Mouse (Mus musculus) ovary, adult 18-20 months (tissue): ENCODE measurements around the gene Micu2.
A peak's percentile ranks its signal among the peaks of the same experiment; 100 is the strongest.
"Not testable (repeated sequence)": the region's sequence is repeated elsewhere in the genome, so short reads cannot be mapped to it uniquely, and the experiment has no call there.

Experiments used
- DNase-seq: peaks from one replicate; pipeline ENCODE4 v3.0.0; 2022; ENCODE audit warnings: low spot score, mixed read lengths

Gene Micu2

GRCm38 (mm10) chr14:57961861-57962260 is 37.2 kb downstream of the Micu2 start:
- no peak for DNase-seq

- no peak for DNase-seq
Observed at GRCm38 (mm10) chr14:57951089-57951488, 48.0 kb downstream of the Micu2 start.

- DNase-seq, result no peak
Observed at GRCm38 (mm10) chr14:57945834-57946233, 53.2 kb downstream of the Micu2 start.

GRCm38 (mm10) chr14:57937297-57937696 is 61.8 kb downstream of the Micu2 start:
- no peak for DNase-seq

GRCm38 (mm10) chr14:57934666-57935065 is 64.4 kb downstream of the Micu2 start:
- no peak for DNase-seq

GRCm38 (mm10) chr14:57933608-57934007 is 65.5 kb downstream of the Micu2 start:
- no peak for DNase-seq

GRCm38 (mm10) chr14:57932881-57933443 is 66.1 kb downstream of the Micu2 start:
- DNase-seq, result no peak

- DNase-seq, result no peak
Observed at GRCm38 (mm10) chr14:57921428-57922131, 77.5 kb downstream of the Micu2 start.

DNA sequence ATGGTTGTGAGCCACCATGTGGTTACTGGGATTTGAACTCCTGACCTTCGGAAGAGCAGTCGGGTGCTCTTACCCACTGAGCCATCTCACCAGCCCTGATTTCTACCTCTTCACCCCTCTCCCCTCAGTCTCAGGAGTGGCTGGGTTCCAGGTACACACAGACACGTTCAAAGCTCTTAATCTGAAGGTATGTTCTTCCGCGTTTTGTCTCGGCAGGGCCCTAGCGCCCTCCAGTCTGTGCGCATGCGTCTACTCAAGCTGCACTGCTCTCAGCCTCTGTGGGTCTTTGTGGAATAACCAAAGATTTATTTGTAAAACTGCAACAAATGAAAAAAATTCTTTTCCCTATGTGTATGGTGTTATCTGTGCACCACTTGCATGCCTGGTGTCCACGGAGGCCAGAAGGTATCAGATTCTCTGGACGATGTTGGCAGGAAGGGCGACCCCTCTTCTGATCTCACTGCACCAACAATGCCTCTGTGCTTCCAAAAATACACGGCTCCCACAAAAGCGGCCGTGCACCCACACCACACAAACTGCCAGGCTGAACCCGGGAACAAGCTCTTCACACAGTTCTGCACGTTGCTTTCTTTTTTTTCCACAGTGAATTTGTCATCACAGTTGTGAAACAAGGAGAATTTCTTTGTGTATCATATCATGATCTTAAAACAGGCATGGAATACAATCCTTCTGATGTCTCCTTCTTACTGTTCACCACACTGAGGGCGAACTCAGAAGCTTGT is 78.3 kb downstream of the Micu2 start:
- DNase-seq, result no peak

GRCm38 (mm10) chr14:57919148-57919875 is 79.8 kb downstream of the Micu2 start:
- no peak for DNase-seq

GRCm38 (mm10) chr14:57915341-57915740 is 83.7 kb downstream of the Micu2 start:
- DNase-seq, result no peak

- not testable (repeated sequence) for DNase-seq
Observed at GRCm38 (mm10) chr14:57912211-57913007, 86.7 kb downstream of the Micu2 start.

- DNase-seq, result not testable (repeated sequence)
Observed at GRCm38 (mm10) chr14:57911787-57912186, 87.3 kb downstream of the Micu2 start.

DNA sequence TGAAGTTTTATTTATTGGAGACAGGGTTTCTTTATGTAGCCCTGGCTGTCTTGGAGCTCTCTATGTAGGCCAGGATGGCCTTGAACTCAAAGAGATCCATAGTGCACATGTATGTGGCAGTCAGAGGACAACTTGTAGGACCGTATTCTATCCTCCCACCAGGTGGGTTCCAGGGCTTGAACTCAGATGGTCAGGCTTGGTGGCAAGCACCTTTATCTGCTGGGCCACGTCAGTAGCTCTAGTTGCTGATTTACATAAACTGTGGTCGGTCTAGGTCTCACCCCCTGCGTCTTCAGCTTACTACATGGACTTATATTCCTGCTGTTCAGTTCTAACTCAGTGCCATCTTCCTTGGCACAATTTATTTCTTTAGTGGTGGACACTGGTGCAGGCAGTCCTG is 87.7 kb downstream of the Micu2 start:
- no peak for DNase-seq

- peak; percentile 75 for DNase-seq
Observed at GRCm38 (mm10) chr14:57910501-57911068, 88.5 kb downstream of the Micu2 start.

DNA sequence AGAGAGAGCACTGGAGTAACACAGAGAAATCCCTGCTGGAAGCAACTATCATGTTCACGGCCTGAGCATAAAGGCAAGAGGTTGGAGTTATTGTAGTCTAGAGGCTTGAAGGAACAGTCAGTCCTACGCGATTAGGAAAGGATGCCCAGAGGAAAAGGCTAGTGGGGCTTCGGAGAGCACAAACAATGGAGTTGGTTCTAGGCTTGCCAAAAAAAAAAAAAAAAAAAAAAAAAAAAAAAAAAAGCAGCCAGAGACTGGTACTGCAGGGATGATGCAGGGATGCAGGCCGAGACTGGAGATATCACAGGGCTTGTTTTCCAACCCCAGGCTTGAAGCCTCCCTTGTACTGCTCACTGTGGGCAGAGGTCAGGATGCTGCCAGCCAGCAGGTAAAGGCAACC is 89.8 kb downstream of the Micu2 start:
- no peak for DNase-seq

- no peak for DNase-seq
Observed at GRCm38 (mm10) chr14:57908431-57908830, 90.6 kb downstream of the Micu2 start.

- no peak for DNase-seq
Observed at GRCm38 (mm10) chr14:57901998-57902397, 97.1 kb downstream of the Micu2 start.

DNA sequence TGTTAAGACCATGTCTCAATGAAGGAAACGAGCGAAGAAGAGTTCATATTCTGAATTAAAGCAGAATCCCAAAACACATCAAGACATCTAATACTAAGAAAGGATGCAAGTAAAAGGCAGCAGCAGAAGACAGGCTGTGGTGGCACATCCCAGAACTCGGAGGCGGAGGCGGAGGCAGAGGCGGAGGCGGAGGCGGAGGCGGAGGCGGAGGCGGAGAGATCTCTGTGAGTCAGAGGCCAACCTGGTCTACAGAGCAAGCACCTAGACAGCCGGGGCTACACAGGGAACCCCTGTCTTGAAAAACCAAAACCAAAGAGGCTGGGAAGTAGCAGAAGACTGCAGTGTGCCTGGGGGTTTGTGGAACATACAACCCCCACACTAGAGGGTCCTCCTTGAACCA is 102.2 kb downstream of the Micu2 start:
- no peak for DNase-seq

DNA sequence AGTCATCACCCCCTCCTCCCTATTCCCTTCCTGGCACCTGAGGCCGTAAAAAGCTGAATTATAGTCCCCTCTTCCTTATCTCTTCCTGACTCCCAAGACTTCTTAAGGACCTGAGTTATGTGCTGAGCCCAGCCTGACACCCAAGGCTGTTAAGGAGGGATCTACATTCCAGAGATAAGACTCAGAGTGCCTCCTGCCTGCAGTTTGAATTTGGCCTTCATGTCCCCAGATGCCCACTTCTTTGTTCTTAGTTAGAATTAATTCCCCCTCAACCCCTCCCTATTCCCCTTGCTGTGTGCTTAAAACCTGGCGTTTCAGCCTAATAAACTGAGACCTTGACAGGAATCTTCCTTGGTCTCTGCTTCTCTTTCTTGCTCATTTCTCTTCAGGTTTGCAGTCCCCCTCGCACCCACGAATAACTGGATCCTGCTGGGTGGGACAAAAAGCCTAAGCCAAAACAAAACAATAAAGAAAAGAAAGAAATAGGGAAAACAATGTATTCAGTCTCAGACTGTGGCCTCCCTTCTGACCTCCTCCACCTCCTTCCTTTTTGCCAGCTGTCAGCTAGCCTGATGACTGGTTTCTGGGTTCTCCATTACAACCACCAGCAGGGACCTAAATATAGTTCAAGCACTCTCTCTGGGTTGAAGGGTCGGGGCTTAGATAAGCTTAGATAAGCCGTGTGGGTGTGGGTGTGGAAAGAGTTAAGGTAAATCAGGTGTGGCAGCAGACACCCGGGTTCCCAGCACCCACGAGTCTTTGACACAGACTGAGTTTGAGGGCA is 102.8 kb downstream of the Micu2 start:
- not testable (repeated sequence) for DNase-seq

DNA sequence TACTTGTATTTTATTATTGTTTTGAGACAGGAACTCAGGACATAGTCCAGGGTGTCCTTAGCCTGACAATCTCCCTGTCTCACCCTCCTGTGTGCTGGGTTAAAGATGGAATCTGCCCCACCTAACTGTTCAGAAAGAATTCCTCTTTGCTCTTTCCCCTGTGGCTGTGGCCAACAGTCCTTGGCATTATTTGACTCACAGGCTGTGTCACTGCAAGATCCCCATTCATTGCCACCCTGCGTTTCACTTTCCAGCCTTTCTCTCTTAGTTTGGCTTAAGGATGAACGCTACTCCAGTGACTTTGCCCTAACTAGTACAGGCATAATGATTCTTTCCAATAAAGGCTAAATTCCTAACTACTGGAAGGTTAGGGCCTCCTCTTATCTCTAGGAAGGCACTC is 104.7 kb downstream of the Micu2 start:
- no peak for DNase-seq
